Mouse (Mus musculus) cerebellum, adult 9-10 months (tissue): ENCODE measurements around the gene Eps15l1.

Source experiments
- DNase-seq: peaks from one replicate; pipeline ENCODE4 v3.0.0; 2022

Gene Eps15l1

GRCm38 (mm10) chr8:72421362-72422335 lies at the start of gene Eps15l1:
Eps15l1 (minus strand) TSS chr8:72421460.
- DNase-seq, result peak; percentile 98

GRCm38 (mm10) chr8:72470684-72471083 lies 49.4 kb upstream of the Eps15l1 start:
- DNase-seq, result no peak

- DNase-seq, result no peak
These were observed 48.7 kb upstream of the Eps15l1 start for GRCm38 (mm10) chr8:72469984-72470383.

GRCm38 (mm10) chr8:72469243-72469642 lies 48.0 kb upstream of the Eps15l1 start:
- DNase-seq, result no peak

GRCm38 (mm10) chr8:72464211-72464610 lies 43.0 kb upstream of the Eps15l1 start:
- DNase-seq, result no peak

GRCm38 (mm10) chr8:72459881-72460533 lies 38.7 kb upstream of the Eps15l1 start:
- DNase-seq, result no peak

GRCm38 (mm10) chr8:72458457-72458856 lies 37.2 kb upstream of the Eps15l1 start:
- no peak for DNase-seq

- DNase-seq, result no peak
These were observed 36.5 kb upstream of the Eps15l1 start for GRCm38 (mm10) chr8:72457806-72458205.

- no peak for DNase-seq
These were observed 34.1 kb upstream of the Eps15l1 start for GRCm38 (mm10) chr8:72455317-72455716.

GRCm38 (mm10) chr8:72453904-72454303 lies 32.6 kb upstream of the Eps15l1 start:
- DNase-seq, result no peak

- no peak for DNase-seq
These were observed 30.3 kb upstream of the Eps15l1 start for GRCm38 (mm10) chr8:72451516-72451915.

- no peak for DNase-seq
These were observed 23.8 kb upstream of the Eps15l1 start for GRCm38 (mm10) chr8:72445071-72445470.

GRCm38 (mm10) chr8:72443994-72444350 lies 22.7 kb upstream of the Eps15l1 start:
- no peak for DNase-seq

- peak; percentile 99 for DNase-seq
These were observed 22.2 kb upstream of the Eps15l1 start, which contains the start of the genes Calr3 and 1700030K09Rik for GRCm38 (mm10) chr8:72443338-72443993. Calr3 (minus strand) TSS chr8:72443870. 1700030K09Rik (plus strand) TSS chr8:72443880.

GRCm38 (mm10) chr8:72438248-72439015 lies 17.2 kb upstream of the Eps15l1 start:
- no peak for DNase-seq

- DNase-seq, result no peak
These were observed 13.7 kb upstream of the Eps15l1 start for GRCm38 (mm10) chr8:72434952-72435351.

- DNase-seq, result no peak
These were observed 8.4 kb upstream of the Eps15l1 start for GRCm38 (mm10) chr8:72429676-72430075.

GRCm38 (mm10) chr8:72422926-72423325 lies 1.7 kb upstream of the Eps15l1 start:
- DNase-seq, result peak; percentile 24

- peak; percentile 46 for DNase-seq
These were observed 494 bp downstream of the Eps15l1 start for GRCm38 (mm10) chr8:72420571-72421361.

- DNase-seq, result no peak
These were observed 3.2 kb downstream of the Eps15l1 start for GRCm38 (mm10) chr8:72418073-72418472.

GRCm38 (mm10) chr8:72415252-72415651 lies 6.0 kb downstream of the Eps15l1 start:
- no peak for DNase-seq

GRCm38 (mm10) chr8:72413839-72414238 lies 7.4 kb downstream of the Eps15l1 start:
- DNase-seq, result no peak
